Mouse (Mus musculus) brain, adult 2 months (tissue): ENCODE measurements around the gene Gm20425.
"Not testable (repeated sequence)": the region's sequence is repeated elsewhere in the genome, so short reads cannot be mapped to it uniquely, and the experiment has no call there.

ENCODE experiments used
- DNase-seq: peaks from one replicate; pipeline ENCODE4 v3.0.0; 2011; ENCODE audit warnings: low read depth, low spot score

The Gm20425 gene

GRCm38 (mm10) chr9:103224721-103225120 is 5.4 kb downstream of the Gm20425 start:
- DNase-seq: no peak

- DNase-seq: no peak
These were observed 15.8 kb downstream of the Gm20425 start for GRCm38 (mm10) chr9:103214281-103214680.

GRCm38 (mm10) chr9:103213631-103214030 is 16.5 kb downstream of the Gm20425 start:
- no peak for DNase-seq

- peak; percentile 56 for DNase-seq
These were observed 17.3 kb downstream of the Gm20425 start for GRCm38 (mm10) chr9:103212654-103213420.

GRCm38 (mm10) chr9:103208802-103209423 is 21.2 kb downstream of the Gm20425 start:
- DNase-seq: no peak

DNA sequence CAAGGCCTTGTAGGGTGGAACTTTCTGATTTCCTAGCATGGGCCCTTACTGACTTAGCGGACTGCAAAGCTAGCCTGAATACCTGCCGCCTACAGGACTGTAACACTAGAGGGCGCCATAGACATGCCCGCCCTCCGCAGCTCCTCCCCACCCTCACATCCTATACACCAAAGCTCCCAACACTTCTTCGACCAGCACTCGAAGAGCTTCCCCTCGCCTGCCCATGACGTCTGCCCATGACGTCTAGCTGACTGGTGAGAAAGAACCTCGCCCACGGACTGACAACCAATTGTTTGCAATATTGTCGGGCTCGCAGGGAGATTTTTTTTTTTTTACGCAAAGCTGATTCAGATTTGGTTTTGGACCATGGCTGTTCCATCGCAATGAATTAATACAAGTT is 22.3 kb downstream of the Gm20425 start:
- peak; percentile 92 for DNase-seq

DNA sequence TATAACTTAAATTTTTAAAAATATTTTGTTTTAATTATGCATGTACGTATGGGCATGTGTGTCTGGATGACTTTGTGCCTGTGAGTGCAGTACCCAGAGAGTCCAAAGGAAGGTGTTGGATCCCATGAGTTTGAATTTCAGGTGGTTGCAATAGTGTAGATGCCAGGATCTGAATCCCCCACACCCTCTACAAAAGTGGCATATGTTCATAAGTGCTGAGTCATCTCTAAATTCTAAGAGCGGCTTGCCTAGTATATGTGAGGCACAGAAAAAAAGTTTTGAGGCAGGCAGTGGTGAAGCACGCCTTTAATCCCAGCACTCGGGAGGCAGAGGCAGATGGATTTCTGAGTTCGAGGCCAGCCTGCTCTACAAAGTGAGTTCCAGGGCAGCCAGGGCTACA is 24.3 kb downstream of the Gm20425 start:
- no peak for DNase-seq

GRCm38 (mm10) chr9:103201561-103202260 is 28.4 kb downstream of the Gm20425 start, which contains the start of gene Srprb:
Gene Srprb, minus strand, starts transcription at chr9:103202137.
- peak; percentile 97 for DNase-seq

DNA sequence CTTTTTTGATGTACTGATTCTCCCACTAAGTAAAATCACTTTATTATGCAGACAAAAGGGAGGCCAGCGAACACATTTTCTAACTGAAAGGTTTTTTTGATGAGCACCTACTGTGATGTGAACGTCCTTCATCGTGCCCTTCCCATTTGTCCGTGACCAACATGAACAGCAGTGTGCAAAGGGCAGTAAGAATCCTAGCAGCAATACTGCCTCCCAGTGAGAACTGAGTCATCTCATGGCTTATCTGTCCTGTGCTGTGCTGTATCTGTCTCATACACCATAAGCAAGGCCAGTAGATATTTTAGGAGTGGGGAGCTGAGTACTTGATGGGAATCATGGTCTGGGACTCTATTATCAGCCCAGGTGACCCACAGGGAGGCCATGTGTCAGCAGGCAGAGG is 41.7 kb downstream of the Gm20425 start:
- peak; percentile 46 for DNase-seq

DNA sequence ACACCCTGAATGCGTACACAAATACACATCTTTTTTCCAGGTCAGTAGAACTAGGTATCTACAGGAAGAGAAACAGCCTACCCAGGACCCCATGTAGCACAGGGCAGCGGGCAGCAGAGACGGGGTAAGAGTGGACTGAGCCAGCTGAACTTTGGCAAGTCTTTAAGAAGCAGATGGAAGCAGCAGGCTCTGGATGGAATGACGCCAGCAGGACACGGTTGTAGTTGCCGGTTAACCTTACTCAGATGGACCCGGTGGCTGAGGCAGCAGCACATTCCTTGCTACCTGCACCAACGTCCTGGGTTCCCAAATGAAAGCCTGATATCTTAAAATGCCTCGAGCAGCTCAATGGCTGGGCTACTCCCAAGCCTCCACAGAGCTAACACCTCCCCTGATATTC is 43.4 kb downstream of the Gm20425 start:
- peak; percentile 88 for DNase-seq

- peak; percentile 81 for DNase-seq
These were observed 44.2 kb downstream of the Gm20425 start for GRCm38 (mm10) chr9:103185946-103186345.

DNA sequence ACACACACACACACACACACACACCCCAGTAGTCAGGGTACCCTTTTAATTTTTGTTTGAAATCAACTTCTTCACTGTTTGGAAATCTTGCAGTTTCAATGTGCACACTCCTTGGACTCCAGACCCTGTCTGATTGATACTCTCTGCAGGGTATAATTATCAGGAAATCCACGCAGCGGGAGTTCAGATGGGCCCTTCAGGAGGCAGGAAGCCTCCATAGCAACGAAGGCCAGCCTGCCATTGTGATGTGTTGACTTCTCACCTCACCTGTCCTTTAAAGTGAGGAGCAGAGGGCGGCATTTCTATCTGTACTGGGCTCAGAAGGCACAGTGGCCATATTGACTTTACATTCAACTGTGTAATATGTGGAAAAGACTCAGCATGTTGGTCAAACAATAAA is 45.3 kb downstream of the Gm20425 start:
- DNase-seq: no peak

DNA sequence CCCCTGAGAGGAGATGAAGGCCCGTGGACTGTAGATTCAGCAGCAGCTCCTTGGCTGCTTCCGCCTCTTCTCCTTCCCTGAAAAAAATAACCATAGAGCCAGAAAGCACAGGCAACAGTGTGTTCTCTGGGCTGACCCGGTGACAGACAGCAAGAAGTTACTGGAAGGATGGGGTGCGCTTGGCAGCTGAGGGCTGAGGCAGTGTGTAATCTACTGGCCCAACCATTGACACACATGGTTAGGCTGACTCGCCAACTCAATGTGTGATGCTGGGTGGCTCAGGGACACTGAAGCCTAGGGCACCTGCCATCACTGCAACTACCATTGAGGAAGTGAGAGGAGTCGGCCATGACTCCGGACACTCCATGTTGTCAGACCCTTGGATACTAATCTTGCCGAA is 48.2 kb downstream of the Gm20425 start:
- no peak for DNase-seq

- DNase-seq: peak; percentile 58
These were observed 49.1 kb downstream of the Gm20425 start for GRCm38 (mm10) chr9:103180807-103181565.

DNA sequence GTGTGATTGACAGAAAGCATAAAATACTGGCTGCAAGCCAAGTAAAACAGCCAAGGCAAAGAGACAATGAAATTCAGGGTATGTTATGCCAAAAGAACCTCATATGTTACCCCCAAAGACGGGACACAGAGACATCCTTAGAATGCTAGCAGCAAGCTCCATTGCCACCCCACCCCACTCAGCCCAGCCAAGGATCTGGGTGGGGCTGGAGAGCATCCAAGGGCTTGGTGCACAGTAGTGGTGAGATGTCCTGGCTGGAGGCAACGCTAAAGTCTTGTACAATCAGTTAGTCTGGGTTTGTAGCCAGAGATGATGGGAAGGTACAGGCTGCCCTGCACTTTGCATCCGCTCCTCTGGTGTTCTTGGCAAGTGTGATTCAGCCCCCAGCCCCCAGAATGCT is 49.8 kb downstream of the Gm20425 start:
- DNase-seq: peak; percentile 59

DNA sequence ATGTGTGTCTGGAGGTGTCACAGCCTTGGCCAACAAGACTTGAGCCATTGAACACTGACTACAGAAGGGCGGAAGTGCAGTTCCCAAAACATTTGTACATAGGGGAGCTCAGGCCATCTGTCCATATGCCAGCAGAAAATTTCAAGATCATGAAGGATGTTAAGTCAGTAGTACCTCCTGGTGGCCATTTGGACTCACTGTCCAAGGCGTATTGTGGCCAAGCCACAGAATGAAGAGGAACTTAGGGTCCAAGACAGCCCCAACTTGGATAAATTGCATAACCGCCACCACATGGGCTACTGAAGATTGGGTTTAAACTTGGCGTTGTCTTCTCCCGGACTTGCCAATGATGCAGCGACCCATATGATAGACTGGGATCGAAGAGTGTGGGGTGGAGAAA is 54.4 kb downstream of the Gm20425 start:
- DNase-seq: no peak

DNA sequence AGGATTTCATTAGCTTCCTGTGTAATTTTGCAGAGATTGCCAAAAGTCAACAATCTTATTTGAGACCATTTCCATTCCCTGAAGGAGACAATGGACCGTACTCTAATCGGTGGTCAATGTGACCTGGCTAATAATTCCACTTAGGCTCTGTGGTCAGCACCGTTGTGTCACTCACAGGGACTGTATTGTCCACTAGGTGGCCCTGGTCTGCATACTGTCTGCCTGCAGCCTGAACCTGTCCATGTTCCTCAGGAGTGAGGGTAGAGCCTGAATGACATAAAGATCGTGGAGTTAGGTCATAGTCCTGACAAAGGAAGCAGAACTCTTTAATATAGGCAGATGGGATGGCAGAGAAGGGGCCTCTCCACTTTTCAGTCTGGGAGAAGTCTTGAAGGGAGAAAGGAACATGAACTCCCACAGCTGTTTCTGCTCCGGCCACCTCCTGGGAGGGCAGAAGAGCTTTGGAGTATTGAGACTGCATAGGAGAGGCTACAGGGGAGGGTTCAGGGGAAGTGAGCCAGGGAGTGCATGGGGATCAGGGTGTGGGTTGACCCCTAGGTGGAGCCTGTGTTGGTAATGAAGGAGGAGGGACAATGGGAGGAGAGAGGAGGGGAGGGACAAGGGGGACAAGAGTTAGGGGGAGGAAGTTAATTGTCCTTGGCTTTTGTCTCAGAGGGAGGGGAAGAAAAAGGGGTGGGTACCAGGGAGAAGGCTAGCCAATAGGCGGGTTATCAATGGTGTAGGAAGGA is 55.2 kb downstream of the Gm20425 start:
- DNase-seq: peak; percentile 59

- peak; percentile 58 for DNase-seq
These were observed 61.3 kb downstream of the Gm20425 start for GRCm38 (mm10) chr9:103168771-103169170.

GRCm38 (mm10) chr9:103168046-103168445 is 62.1 kb downstream of the Gm20425 start:
- DNase-seq: no peak

GRCm38 (mm10) chr9:103163806-103164205 is 66.3 kb downstream of the Gm20425 start:
- no peak for DNase-seq

DNA sequence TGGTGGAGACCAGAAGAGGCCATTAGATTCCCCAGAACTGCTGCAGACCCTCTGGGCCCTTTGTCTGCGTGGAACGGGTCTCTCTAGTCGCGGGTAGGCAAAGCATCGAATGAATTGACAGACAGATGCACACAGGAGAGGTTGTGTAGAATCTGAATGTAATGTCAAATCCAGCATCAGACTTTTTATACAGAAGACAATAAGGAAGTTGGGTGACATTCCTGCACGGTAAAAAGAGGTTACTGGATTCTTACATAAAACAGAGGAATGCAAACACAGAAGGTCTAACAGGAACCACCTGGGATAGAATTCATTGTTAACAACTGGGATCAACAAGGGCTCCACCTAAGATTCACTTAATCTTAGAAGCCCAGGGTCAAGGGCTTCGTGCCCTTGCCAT is 74.9 kb downstream of the Gm20425 start:
- DNase-seq: not testable (repeated sequence)
